Mouse (Mus musculus) hindbrain, embryonic 11.5 days (tissue): ENCODE results near the gene Nphs1. TPM values are rescaled to one million over a fixed set of nuclear protein-coding genes. Genes with fewer than 3 reads are reported as not detected.
"Not testable (repeated sequence)": the region's sequence is repeated elsewhere in the genome, so short reads cannot be mapped to it uniquely, and the experiment has no call there.

Experiments
- ATAC-seq: fragments of 200-750 bp; cut with Nextera tagmentation; 2 replicates; pipeline ENCODE4 v1.8.0; 2017; ENCODE audit warnings: mild to moderate bottlenecking, moderate TSS enrichment, moderate library complexity; ENCODE audit not compliant: low FRiP score
- DNase-seq: peaks from one replicate; pipeline ENCODE4 v3.0.0-alpha.2; 2015; ENCODE audit warnings: low spot score
- H3K27ac ChIP-seq: fragments of 300-500 bp; sonication (generic); 2 replicates; pipeline ENCODE4 v1.5.1; 2014; ENCODE audit warnings: mild to moderate bottlenecking, low read depth, low read length
- H3K27me3 ChIP-seq: fragments of 300-500 bp; sonication (generic); 2 replicates; pipeline ENCODE4 v1.6.1; 2014; ENCODE audit warnings: mild to moderate bottlenecking, low read length, moderate library complexity, mixed read lengths; ENCODE audit not compliant: control insufficient read depth, insufficient read depth
- H3K36me3 ChIP-seq: fragments of 300-500 bp; sonication (generic); 2 replicates; pipeline ENCODE4 v1.6.1; 2014; ENCODE audit warnings: mild to moderate bottlenecking, low read length, moderate library complexity, mixed read lengths; ENCODE audit not compliant: control insufficient read depth, insufficient read depth
- H3K4me1 ChIP-seq: fragments of 300-500 bp; sonication (generic); replicated peaks from 2 replicates; pipeline ENCODE4 v1.6.1; 2014; ENCODE audit warnings: low read length, mixed read lengths; ENCODE audit not compliant: control insufficient read depth, insufficient read depth
- H3K4me2 ChIP-seq: fragments of 300-500 bp; sonication (generic); replicated peaks from 2 replicates; pipeline ENCODE4 v1.6.1; 2014; ENCODE audit warnings: mild to moderate bottlenecking, low read depth, low read length
- H3K4me3 ChIP-seq: fragments of 300-500 bp; sonication (generic); 2 replicates; pipeline ENCODE4 v1.5.1; 2014; ENCODE audit warnings: low read depth, low read length
- H3K9ac ChIP-seq: fragments of 300-500 bp; sonication (generic); 2 replicates; pipeline ENCODE4 v1.6.1; 2014; ENCODE audit warnings: low read depth, low read length
- H3K9me3 ChIP-seq: fragments of 300-500 bp; sonication (generic); 2 replicates; pipeline ENCODE4 v1.6.1; 2016; ENCODE audit warnings: low read length; ENCODE audit not compliant: control insufficient read depth
- WGBS: fragments of 180-500 bp; shearing (Covaris S2); extraction: QIAGEN DNeasy Blood & Tissue Kit; methylation state at CpG from one replicate; pipeline ENCODE4 v1.1.7; 2014; 5-methylcytosine and 5-hydroxymethylcytosine counted together
- polyA plus RNA-seq: library from polyadenylated mRNA; unstranded; fragments of >200 nt; fragmentation: Nextera tagmentation; extraction: Ambion mirVana; gene quantifications from 2 replicates; pipeline ENCODE4 v1.2.1, GENCODE M21; 2014

The Nphs1 gene
- polyA plus RNA-seq, 1 experiment from 2014 or later = 4.5 TPM

DNA sequence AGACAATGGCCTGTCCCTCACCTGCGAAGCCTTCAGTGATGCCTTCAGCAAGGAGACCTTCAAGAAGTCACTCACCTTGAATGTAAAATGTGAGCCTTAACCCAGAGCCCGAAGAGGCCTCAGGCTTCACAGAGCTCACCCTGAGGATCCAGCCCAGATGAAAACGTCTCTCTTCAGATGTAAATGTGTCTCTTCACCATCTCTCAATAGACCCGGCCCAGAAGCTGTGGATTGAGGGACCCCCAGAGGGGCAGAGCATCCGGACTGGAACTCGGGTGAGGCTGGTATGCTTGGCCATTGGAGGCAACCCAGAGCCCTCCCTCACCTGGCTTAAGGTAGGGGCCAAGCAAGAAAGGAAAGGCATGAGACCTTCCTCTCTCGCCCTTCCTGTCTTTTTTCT lies 5.5 kb downstream of the Nphs1 start:
- DNase-seq (no peak), ATAC-seq (no peak)
- 25% methylated on average over 7 of the region's 7 CpGs for WGBS
- H3K4me1 ChIP-seq = peaks cover 10% of the 10 kb centered on the region
- no peaks in the 10 kb centered on the region for H3K9me3 ChIP-seq
- no peak overlapping the region for H3K27ac ChIP-seq
- no peaks in the 10 kb centered on the region for H3K36me3 ChIP-seq
- no peak overlapping the region for H3K4me3 ChIP-seq
- no peak overlapping the region for H3K9ac ChIP-seq
- H3K4me2 ChIP-seq = no peak overlapping the region
- peaks cover 76% of the 10 kb centered on the region for H3K27me3 ChIP-seq

DNA sequence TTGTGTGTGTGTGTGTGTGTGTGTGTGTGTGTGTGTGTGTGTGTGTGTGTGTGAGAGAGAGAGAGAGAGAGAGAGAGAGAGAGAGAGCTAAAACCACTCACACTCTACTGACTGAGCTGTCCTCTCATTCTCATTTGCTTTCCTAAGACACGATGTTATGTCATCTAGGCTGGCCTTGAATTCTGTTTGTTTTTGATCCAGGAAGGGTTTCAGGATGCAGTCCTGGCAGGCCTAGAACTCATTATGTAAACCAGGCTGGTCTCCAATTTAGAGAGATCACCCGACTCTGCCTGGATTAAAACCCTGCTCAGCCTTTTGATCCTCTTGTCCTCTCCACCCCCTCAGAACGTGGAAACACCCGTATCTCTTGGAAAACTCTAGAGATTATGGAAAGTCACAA lies 5.9 kb downstream of the Nphs1 start:
- WGBS = 23% methylated on average over 4 of the region's 4 CpGs
- Histone ChIP-seq H3K4me2 (no peak overlapping the region), H3K9ac (no peak overlapping the region), H3K4me1 (peaks cover 10% of the 10 kb centered on the region), H3K27ac (no peak overlapping the region), H3K36me3 (no peaks in the 10 kb centered on the region), H3K4me3 (no peak overlapping the region), H3K9me3 (no peaks in the 10 kb centered on the region), H3K27me3 (peaks cover 76% of the 10 kb centered on the region)
- DNase-seq (no peak), ATAC-seq (no peak)

DNA sequence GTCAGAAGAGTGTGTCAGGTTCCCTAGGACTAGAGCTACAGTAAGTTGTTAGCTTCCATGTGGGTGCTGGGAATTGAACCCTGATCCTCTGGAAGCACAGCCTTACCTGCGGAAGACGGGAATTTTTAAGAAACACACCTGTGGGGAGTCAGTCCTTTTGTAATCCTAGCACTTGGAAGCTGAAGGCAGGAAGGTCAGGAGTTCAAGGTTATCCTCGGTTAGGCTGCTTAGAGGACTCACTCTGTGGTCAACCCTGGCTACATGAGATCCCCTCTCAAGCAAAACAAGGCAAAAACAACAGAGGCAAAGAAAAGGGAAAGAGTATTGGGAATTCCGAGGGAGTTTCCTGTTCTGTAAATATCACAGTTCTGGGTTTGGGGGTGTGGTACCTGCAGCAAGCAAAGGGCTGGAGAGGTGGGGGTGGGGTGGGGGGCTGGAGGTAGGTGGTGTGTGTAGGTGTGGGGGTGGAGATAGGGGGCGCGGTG lies 6.7 kb downstream of the Nphs1 start:
- 18% methylated on average over 6 of the region's 6 CpGs for WGBS
- ATAC-seq (no peak), DNase-seq (no peak)
- no peak overlapping the region for H3K27ac ChIP-seq
- no peaks in the 10 kb centered on the region for H3K9me3 ChIP-seq
- H3K9ac ChIP-seq = no peak overlapping the region
- no peak overlapping the region for H3K4me3 ChIP-seq
- peaks cover 67% of the 10 kb centered on the region for H3K27me3 ChIP-seq
- H3K4me1 ChIP-seq = peaks cover 10% of the 10 kb centered on the region
- H3K4me2 ChIP-seq = no peak overlapping the region
- H3K36me3 ChIP-seq = no peaks in the 10 kb centered on the region

GRCm38 (mm10) chr7:30472411-30472810 lies 14.3 kb downstream of the Nphs1 start:
- ATAC-seq (no peak), DNase-seq (peak; percentile 74)
- Histone ChIP-seq H3K4me3 (no peak overlapping the region), H3K9ac (no peak overlapping the region), H3K27ac (no peak overlapping the region), H3K4me1 (peaks cover under 1% of the 10 kb centered on the region; the same call in 1 of the 2 replicates), H3K4me2 (no peak overlapping the region), H3K36me3 (no peaks in the 10 kb centered on the region), H3K9me3 (no peaks in the 10 kb centered on the region), H3K27me3 (peaks cover 9% of the 10 kb centered on the region)
- WGBS = 48% methylated on average over 5 of the region's 5 CpGs

DNA sequence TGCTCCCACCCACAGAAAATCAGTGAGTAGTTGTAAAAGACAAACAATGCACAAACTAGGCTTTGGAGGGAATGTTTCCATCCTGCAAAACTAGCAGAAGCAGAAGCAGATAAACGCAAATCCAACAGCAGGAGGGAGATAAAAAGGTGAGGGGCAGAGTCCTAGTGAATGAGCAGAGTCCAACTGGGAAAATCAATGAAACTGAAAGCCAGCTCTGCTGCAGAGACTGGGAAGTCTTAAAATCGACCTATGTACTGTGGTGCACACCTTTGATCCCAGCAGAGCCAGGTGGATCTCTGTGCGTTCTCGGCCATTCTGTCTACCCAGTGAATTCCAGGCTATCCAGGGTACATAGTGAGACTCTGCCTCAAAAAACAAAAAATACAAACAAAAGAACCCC lies 16.9 kb downstream of the Nphs1 start:
- H3K9me3 ChIP-seq = no peaks in the 10 kb centered on the region
- no peak overlapping the region for H3K4me2 ChIP-seq
- H3K27me3 ChIP-seq = no peaks in the 10 kb centered on the region
- WGBS = 76% methylated on average over 4 of the region's 4 CpGs
- no peak overlapping the region for H3K4me3 ChIP-seq
- no peak overlapping the region for H3K27ac ChIP-seq
- no peak for ATAC-seq
- H3K4me1 ChIP-seq = no peaks in the 10 kb centered on the region
- H3K36me3 ChIP-seq = no peaks in the 10 kb centered on the region
- DNase-seq = no peak
- no peak overlapping the region for H3K9ac ChIP-seq

DNA sequence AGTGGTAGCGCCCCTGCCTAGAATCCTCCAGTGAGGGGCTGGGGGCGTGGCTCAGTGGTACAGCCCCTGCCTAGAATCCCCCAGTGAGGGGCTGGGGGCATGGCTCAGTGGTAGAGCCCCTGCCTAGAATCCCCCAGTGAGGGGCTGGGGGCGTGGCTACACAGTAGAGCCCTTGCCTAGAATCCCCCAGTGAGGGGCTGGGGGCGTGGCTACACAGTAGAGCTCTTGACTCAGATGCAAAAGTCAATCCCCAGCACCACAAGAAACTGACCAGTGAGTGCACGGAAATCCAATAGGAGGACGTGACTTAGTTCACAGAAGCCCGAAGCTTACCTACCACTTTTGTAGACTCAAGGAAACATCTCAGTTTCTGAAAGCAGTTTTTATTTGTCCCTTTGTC lies 18.0 kb downstream of the Nphs1 start:
- DNase-seq, H3K9me3 ChIP-seq, H3K4me3 ChIP-seq, H3K4me1 ChIP-seq, H3K4me2 ChIP-seq, H3K27me3 ChIP-seq, H3K9ac ChIP-seq, ATAC-seq, H3K27ac ChIP-seq, H3K36me3 ChIP-seq: not testable (repeated sequence)
- WGBS = 77% methylated on average over 6 of the region's 7 CpGs

GRCm38 (mm10) chr7:30477415-30478381 lies 19.6 kb downstream of the Nphs1 start:
- 14% methylated on average over 25 of the region's 32 CpGs for WGBS
- ATAC-seq = peak; percentile 79
- Histone ChIP-seq H3K36me3 (no peaks in the 10 kb centered on the region), H3K4me3 (peak overlapping the region; percentile 16; the same call in 1 of the 2 replicates), H3K9me3 (no peaks in the 10 kb centered on the region), H3K4me2 (peak overlapping the region; percentile 27), H3K4me1 (no peaks in the 10 kb centered on the region), H3K27ac (no peak overlapping the region), H3K27me3 (no peaks in the 10 kb centered on the region), H3K9ac (no peak overlapping the region)
- peak; percentile 51 for DNase-seq

- Histone ChIP-seq H3K4me3 (no peak overlapping the region), H3K27ac (no peak overlapping the region), H3K27me3 (no peaks in the 10 kb centered on the region), H3K9ac (no peak overlapping the region), H3K36me3 (no peaks in the 10 kb centered on the region), H3K9me3 (no peaks in the 10 kb centered on the region), H3K4me2 (no peak overlapping the region), H3K4me1 (no peaks in the 10 kb centered on the region)
- DNase-seq (peak; percentile 71), ATAC-seq (no peak)
- WGBS = 17% methylated on average over 8 of the region's 8 CpGs
Measured at GRCm38 (mm10) chr7:30484250-30484649, 26.1 kb downstream of the Nphs1 start.
